Mouse (Mus musculus) limb, embryonic 12.5 days (tissue): ENCODE results near the gene Pnmal2. TPM values are rescaled to one million over a fixed set of nuclear protein-coding genes. Genes with fewer than 3 reads are reported as not detected.

Experiments used
- ATAC-seq: fragments of 200-750 bp; cut with Nextera tagmentation; 2 replicates; pipeline ENCODE4 v1.8.0; 2017; ENCODE audit warnings: low read depth, moderate TSS enrichment; ENCODE audit not compliant: insufficient number of reproducible peaks, insufficient read depth, low FRiP score, low TSS enrichment
- H3K27ac ChIP-seq: fragments of 300-500 bp; sonication (generic); 2 replicates; pipeline ENCODE4 v1.5.1; 2016; ENCODE audit warnings: mild to moderate bottlenecking, moderate library complexity
- H3K27me3 ChIP-seq: fragments of 300-500 bp; sonication (generic); 2 replicates; pipeline ENCODE4 v1.6.1; 2016; ENCODE audit warnings: mild to moderate bottlenecking, moderate library complexity
- H3K36me3 ChIP-seq: fragments of 300-500 bp; sonication (generic); 2 replicates; pipeline ENCODE4 v1.6.1; 2016; ENCODE audit warnings: mild to moderate bottlenecking, moderate library complexity
- H3K4me1 ChIP-seq: fragments of 300-500 bp; sonication (generic); replicated peaks from 2 replicates; pipeline ENCODE4 v1.6.1; 2016
- H3K4me2 ChIP-seq: fragments of 300-500 bp; sonication (generic); 2 replicates; pipeline ENCODE4 v1.6.1; 2016; ENCODE audit warnings: mild to moderate bottlenecking, moderate library complexity
- H3K4me3 ChIP-seq: fragments of 300-500 bp; sonication (generic); replicated peaks from 2 replicates; pipeline ENCODE4 v1.5.1; 2016; ENCODE audit warnings: mild to moderate bottlenecking
- H3K9ac ChIP-seq: fragments of 300-500 bp; sonication (generic); replicated peaks from 2 replicates; pipeline ENCODE4 v1.6.1; 2016; ENCODE audit warnings: mild to moderate bottlenecking, moderate library complexity
- H3K9me3 ChIP-seq: fragments of 300-500 bp; sonication (generic); 2 replicates; pipeline ENCODE4 v1.6.1; 2016; ENCODE audit warnings: mild to moderate bottlenecking, moderate library complexity
- WGBS: fragments of 180-500 bp; shearing (Covaris S2); methylation state at CpG from one replicate; pipeline ENCODE4 v1.1.7; 2016; 5-methylcytosine and 5-hydroxymethylcytosine counted together
- polyA plus RNA-seq: library from polyadenylated mRNA; unstranded; fragments of >200 nt; fragmentation: Nextera tagmentation; extraction: Ambion mirVana; gene quantifications from 2 replicates; pipeline ENCODE4 v1.2.1, GENCODE M21; 2016

The Pnmal2 gene
- polyA plus RNA-seq, 1 experiment from 2014 or later = 16.6 TPM

GRCm38 (mm10) chr7:16918014-16918413 is 26.5 kb upstream of the Pnmal2 start:
- ATAC-seq = no peak
- no peak overlapping the region for H3K9ac ChIP-seq
- H3K4me1 ChIP-seq = peaks cover 43% of the 10 kb centered on the region
- no peaks in the 10 kb centered on the region for H3K9me3 ChIP-seq
- no peak overlapping the region for H3K4me2 ChIP-seq
- H3K36me3 ChIP-seq = peaks cover 69% of the 10 kb centered on the region
- H3K27me3 ChIP-seq = no peaks in the 10 kb centered on the region
- WGBS = 81% methylated on average over 9 of the region's 9 CpGs
- no peak overlapping the region for H3K4me3 ChIP-seq
- no peak overlapping the region for H3K27ac ChIP-seq

GRCm38 (mm10) chr7:16918670-16919069 is 25.8 kb upstream of the Pnmal2 start:
- no peak overlapping the region for H3K27ac ChIP-seq
- no peaks in the 10 kb centered on the region for H3K9me3 ChIP-seq
- 76% methylated on average over 3 of the region's 3 CpGs for WGBS
- H3K36me3 ChIP-seq = peaks cover 66% of the 10 kb centered on the region
- 0 out of 2 replicates have a peak overlapping the region, but pooled peaks have one; percentile 0 for H3K9ac ChIP-seq
- H3K4me2 ChIP-seq = no peak overlapping the region
- no peak for ATAC-seq
- peaks cover 41% of the 10 kb centered on the region for H3K4me1 ChIP-seq
- H3K4me3 ChIP-seq = no peak overlapping the region
- H3K27me3 ChIP-seq = no peaks in the 10 kb centered on the region

- H3K9me3 ChIP-seq = no peaks in the 10 kb centered on the region
- peak overlapping the region; percentile 44; the same call in 1 of the 2 replicates for H3K9ac ChIP-seq
- 0 out of 2 replicates have a peak overlapping the region, but pooled peaks have one; percentile 50 for H3K27ac ChIP-seq
- H3K4me1 ChIP-seq = peaks cover 41% of the 10 kb centered on the region
- H3K4me2 ChIP-seq = peak overlapping the region; percentile 24
- 84% methylated on average over 13 of the region's 13 CpGs for whole genome bisulfite sequencing
- H3K36me3 ChIP-seq = peaks cover 62% of the 10 kb centered on the region
- no peak for ATAC-seq
- no peak overlapping the region for H3K4me3 ChIP-seq
- H3K27me3 ChIP-seq = no peaks in the 10 kb centered on the region
Measured at GRCm38 (mm10) chr7:16919395-16920149, 24.9 kb upstream of the Pnmal2 start.

- Histone ChIP-seq H3K27me3 (no peaks in the 10 kb centered on the region), H3K36me3 (peaks cover 56% of the 10 kb centered on the region), H3K27ac (0 out of 2 replicates have a peak overlapping the region, but pooled peaks have one; percentile 50), H3K4me1 (peaks cover 41% of the 10 kb centered on the region), H3K9ac (peak overlapping the region; percentile 44; the same call in 1 of the 2 replicates), H3K4me2 (peak overlapping the region; percentile 24), H3K9me3 (no peaks in the 10 kb centered on the region), H3K4me3 (no peak overlapping the region)
- 81% methylated on average over 7 of the region's 7 CpGs for WGBS
- ATAC-seq = no peak
Measured at GRCm38 (mm10) chr7:16920150-16920579, 24.3 kb upstream of the Pnmal2 start.

GRCm38 (mm10) chr7:16920818-16921791 is 23.4 kb upstream of the Pnmal2 start:
- H3K4me1 ChIP-seq = peaks cover 41% of the 10 kb centered on the region
- H3K27me3 ChIP-seq = no peaks in the 10 kb centered on the region
- ATAC-seq = no peak
- H3K4me3 ChIP-seq = peak overlapping the region; percentile 85
- peak overlapping the region; percentile 94 for H3K9ac ChIP-seq
- H3K27ac ChIP-seq = peak overlapping the region; percentile 86
- peaks cover 48% of the 10 kb centered on the region for H3K36me3 ChIP-seq
- WGBS = 38% methylated on average over 21 of the region's 21 CpGs
- H3K9me3 ChIP-seq = no peaks in the 10 kb centered on the region
- peak overlapping the region; percentile 94 for H3K4me2 ChIP-seq

GRCm38 (mm10) chr7:16921881-16922335 is 22.6 kb upstream of the Pnmal2 start:
- Histone ChIP-seq H3K9me3 (no peaks in the 10 kb centered on the region), H3K9ac (peak overlapping the region; percentile 94), H3K27me3 (no peaks in the 10 kb centered on the region), H3K4me2 (peak overlapping the region; percentile 94), H3K36me3 (peaks cover 40% of the 10 kb centered on the region), H3K4me3 (peak overlapping the region; percentile 85), H3K4me1 (peaks cover 41% of the 10 kb centered on the region), H3K27ac (peak overlapping the region; percentile 86)
- WGBS = 66% methylated on average over 6 of the region's 6 CpGs
- ATAC-seq = no peak

- H3K36me3 ChIP-seq = peaks cover 34% of the 10 kb centered on the region
- H3K4me3 ChIP-seq = peak overlapping the region; percentile 85
- ATAC-seq = no peak
- H3K27me3 ChIP-seq = no peaks in the 10 kb centered on the region
- H3K9me3 ChIP-seq = no peaks in the 10 kb centered on the region
- peak overlapping the region; percentile 94 for H3K9ac ChIP-seq
- H3K4me2 ChIP-seq = peak overlapping the region; percentile 94
- WGBS = 60% methylated on average over 10 of the region's 10 CpGs
- H3K4me1 ChIP-seq = peaks cover 41% of the 10 kb centered on the region
- peak overlapping the region; percentile 97 for H3K27ac ChIP-seq
Measured at GRCm38 (mm10) chr7:16922360-16922973, 22.0 kb upstream of the Pnmal2 start.

- under 1% methylated on average over 49 of the region's 57 CpGs for WGBS
Measured at GRCm38 (mm10) chr7:16923283-16924036, 21.0 kb upstream of the Pnmal2 start.

GRCm38 (mm10) chr7:16924037-16924834 is 20.2 kb upstream of the Pnmal2 start, which contains the start of gene Calm3:
Gene Calm3 (minus strand): TSS chr7:16924114.
- WGBS = 2% methylated on average over 64 of the region's 64 CpGs

More at GRCm38 (mm10) chr7:16923283-16924036, 21.0 kb upstream of the Pnmal2 start:
- ATAC-seq = no peak; the same call in 1 of the 2 replicates
- no peaks in the 10 kb centered on the region for H3K27me3 ChIP-seq
- peaks cover 24% of the 10 kb centered on the region for H3K36me3 ChIP-seq
- H3K4me3 ChIP-seq = peak overlapping the region; percentile 85
- H3K9me3 ChIP-seq = no peaks in the 10 kb centered on the region
- H3K4me1 ChIP-seq = peaks cover 41% of the 10 kb centered on the region
- H3K9ac ChIP-seq = peak overlapping the region; percentile 94
- H3K4me2 ChIP-seq = peak overlapping the region; percentile 94
- peak overlapping the region; percentile 97 for H3K27ac ChIP-seq

More at GRCm38 (mm10) chr7:16924037-16924834, 20.2 kb upstream of the Pnmal2 start, which contains the start of gene Calm3:
- peaks cover 16% of the 10 kb centered on the region for H3K36me3 ChIP-seq
- H3K27ac ChIP-seq = peak within 1 kb of the TSS; percentile 97
- peak within 1 kb of the TSS; percentile 94 for H3K4me2 ChIP-seq
- ATAC-seq = peak; percentile 90
- peak within 1 kb of the TSS; percentile 94 for H3K9ac ChIP-seq
- H3K9me3 ChIP-seq = no peaks in the 10 kb centered on the region
- H3K4me3 ChIP-seq = peak within 1 kb of the TSS; percentile 85
- no peaks in the 10 kb centered on the region for H3K27me3 ChIP-seq
- peaks cover 37% of the 10 kb centered on the region for H3K4me1 ChIP-seq
